Mouse (Mus musculus): ENCODE results near the gene Gm9970. TPM values are rescaled to one million over a fixed set of nuclear protein-coding genes. Genes with fewer than 3 reads are reported as not detected.
A peak's percentile ranks its signal among the peaks of the same experiment; 100 is the strongest.

Gene Gm9970
- under 1 TPM in 2 of 4 experiments, not detected in 2; 0.72 to 0.87 TPM for total RNA-seq (2022)

- peak; percentile 94 for DNase-seq (ENCODE audit: low spot score)
These were observed at the start of gene Gm9970, which contains the start of gene Nrbp1 for GRCm38 (mm10) chr5:31240637-31241521. TSS of gene Gm9970 (minus strand) at chr5:31241232. TSS of gene Nrbp1 (plus strand) at chr5:31240864.

- DNase-seq (ENCODE audit: low spot score), result no peak
These were observed 48.7 kb upstream of the Gm9970 start for GRCm38 (mm10) chr5:31289626-31290230.

GRCm38 (mm10) chr5:31288655-31289054 is 47.6 kb upstream of the Gm9970 start:
- DNase-seq (ENCODE audit: low spot score), result no peak

- no peak for DNase-seq (ENCODE audit: low spot score)
These were observed 47.2 kb upstream of the Gm9970 start for GRCm38 (mm10) chr5:31288225-31288624.

GRCm38 (mm10) chr5:31279245-31279988 is 38.4 kb upstream of the Gm9970 start:
- no peak for DNase-seq (ENCODE audit: low spot score)

- no peak for DNase-seq (ENCODE audit: low spot score)
These were observed 32.0 kb upstream of the Gm9970 start for GRCm38 (mm10) chr5:31273018-31273417.

- DNase-seq (ENCODE audit: low spot score), result no peak
These were observed 26.7 kb upstream of the Gm9970 start for GRCm38 (mm10) chr5:31267686-31268085.

GRCm38 (mm10) chr5:31266101-31266500 is 25.1 kb upstream of the Gm9970 start:
- DNase-seq (ENCODE audit: low spot score), result no peak

- no peak for DNase-seq (ENCODE audit: low spot score)
These were observed 16.6 kb upstream of the Gm9970 start for GRCm38 (mm10) chr5:31257616-31258015.

GRCm38 (mm10) chr5:31255971-31256370 is 14.9 kb upstream of the Gm9970 start:
- DNase-seq (ENCODE audit: low spot score), result no peak

- DNase-seq (ENCODE audit: low spot score), result no peak
These were observed 14.3 kb upstream of the Gm9970 start for GRCm38 (mm10) chr5:31255381-31255780.

GRCm38 (mm10) chr5:31254901-31255300 is 13.9 kb upstream of the Gm9970 start:
- DNase-seq (ENCODE audit: low spot score), result no peak

- DNase-seq (ENCODE audit: low spot score), result peak; percentile 66
These were observed 13.4 kb upstream of the Gm9970 start for GRCm38 (mm10) chr5:31254452-31254851.

GRCm38 (mm10) chr5:31253806-31254205 is 12.8 kb upstream of the Gm9970 start:
- DNase-seq (ENCODE audit: low spot score), result no peak

GRCm38 (mm10) chr5:31252795-31253545 is 11.9 kb upstream of the Gm9970 start:
- no peak for DNase-seq (ENCODE audit: low spot score)

- DNase-seq (ENCODE audit: low spot score), result no peak
These were observed 11.1 kb upstream of the Gm9970 start for GRCm38 (mm10) chr5:31252151-31252550.

GRCm38 (mm10) chr5:31251541-31252101 is 10.6 kb upstream of the Gm9970 start, which contains the start of gene Krtcap3:
TSS of gene Krtcap3 (plus strand) at chr5:31251691.
- DNase-seq (ENCODE audit: low spot score), result no peak

GRCm38 (mm10) chr5:31250716-31251115 is 9.7 kb upstream of the Gm9970 start:
- no peak for DNase-seq (ENCODE audit: low spot score)

GRCm38 (mm10) chr5:31242191-31242590 is 1.2 kb upstream of the Gm9970 start:
- DNase-seq (ENCODE audit: low spot score), result no peak

GRCm38 (mm10) chr5:31241522-31242034 is 546 bp upstream of the Gm9970 start:
- no peak for DNase-seq (ENCODE audit: low spot score)

GRCm38 (mm10) chr5:31226641-31227040 is 14.4 kb downstream of the Gm9970 start:
- DNase-seq (ENCODE audit: low spot score), result no peak
